Mouse (Mus musculus) myocyte (in vitro differentiated cells): ENCODE measurements around the gene Rps6ka2.

Source experiments
- MYOD1 ChIP-seq, 3 experiments: IDR thresholded peaks; one replicate each; pipeline ENCODE4 v1.6.1; 2011; ENCODE audit warnings: control low read depth in 2 of 3, low read depth in 2 of 3, mild to moderate bottlenecking in 2 of 3, moderate library complexity in 1 of 3; ENCODE audit not compliant: insufficient read length in 2 of 3, control insufficient read depth in 1 of 3
- MYOG ChIP-seq, 3 experiments: IDR thresholded peaks; one replicate each; pipeline ENCODE4 v1.6.1; 2011; ENCODE audit warnings: control low read depth in 2 of 3, low read depth in 2 of 3, mild to moderate bottlenecking in 2 of 3; ENCODE audit not compliant: insufficient read length in 2 of 3, control insufficient read depth in 1 of 3, insufficient read depth in 1 of 3
- POLR2A ChIP-seq: IDR thresholded peaks from one replicate; pipeline ENCODE4 v1.6.1; 2011; ENCODE audit warnings: low read depth, mild to moderate bottlenecking, control low read depth, moderate library complexity; ENCODE audit not compliant: insufficient read length
- POLR2AphosphoS2 ChIP-seq: IDR thresholded peaks from one replicate; pipeline ENCODE4 v1.6.1; 2011; ENCODE audit warnings: low read depth, control low read depth; ENCODE audit not compliant: insufficient read length
- SRF ChIP-seq: IDR thresholded peaks from one replicate; pipeline ENCODE4 v1.6.1; 2011; ENCODE audit warnings: low read depth; ENCODE audit not compliant: control insufficient read depth, insufficient read length
- TCF3 ChIP-seq: IDR thresholded peaks from one replicate; pipeline ENCODE4 v1.6.1; 2011; ENCODE audit warnings: low read depth, control low read depth; ENCODE audit not compliant: insufficient read length

GRCm38 (mm10) chr17:7142367-7142766 is 27.5 kb upstream of the Rps6ka2 start:
- no peak for TF ChIP-seq MYOG (IDR thresholded peaks at IDR 0.05; ENCODE audit: control insufficient read depth in 1 of 3, insufficient read depth in 1 of 3, insufficient read length in 2 of 3, low read depth in 2 of 3)
- no peak for TF ChIP-seq MYOD1 (IDR thresholded peaks at IDR 0.05; ENCODE audit: control insufficient read depth in 1 of 3, insufficient read length in 2 of 3, low read depth in 2 of 3)
- TF ChIP-seq POLR2A: no peak
- no peak for TF ChIP-seq POLR2AphosphoS2
- TF ChIP-seq SRF: no peak
- TF ChIP-seq TCF3: no peak
